Mouse (Mus musculus) intestine, embryonic 14.5 days (tissue): ENCODE data around the gene Dennd5b. TPM values are rescaled to one million over a fixed set of nuclear protein-coding genes. Genes with fewer than 3 reads are reported as not detected.
A peak's percentile ranks its signal among the peaks of the same experiment; 100 is the strongest.

Experiments used
- ATAC-seq: fragments of 200-750 bp; cut with Nextera tagmentation; replicated peaks from 2 replicates; pipeline ENCODE4 v1.8.0; 2017; ENCODE audit warnings: low read depth, moderate number of reproducible peaks, moderate TSS enrichment, moderate library complexity; ENCODE audit not compliant: low FRiP score, low TSS enrichment
- DNase-seq: peaks from one replicate; pipeline ENCODE4 v3.0.0-alpha.2; 2018; ENCODE audit warnings: low spot score
- H3K27ac ChIP-seq: fragments of 300-500 bp; sonication (generic); 2 replicates; pipeline ENCODE4 v1.5.1; 2014; ENCODE audit warnings: low read depth, mild to moderate bottlenecking, control low read depth
- H3K27me3 ChIP-seq: fragments of 300-500 bp; sonication (generic); replicated peaks from 2 replicates; pipeline ENCODE4 v1.6.1; 2014; ENCODE audit warnings: low read length, control low read depth; ENCODE audit not compliant: control insufficient read depth, insufficient read depth
- H3K36me3 ChIP-seq: fragments of 300-500 bp; sonication (generic); 2 replicates; pipeline ENCODE4 v1.6.1; 2014; ENCODE audit warnings: low read length, control low read depth; ENCODE audit not compliant: control insufficient read depth, insufficient read depth
- H3K4me1 ChIP-seq: fragments of 300-500 bp; sonication (generic); replicated peaks from 2 replicates; pipeline ENCODE4 v1.6.1; 2014; ENCODE audit warnings: low read length, control low read depth, mixed read lengths; ENCODE audit not compliant: control insufficient read depth, insufficient read depth
- H3K4me2 ChIP-seq: fragments of 300-500 bp; sonication (generic); 2 replicates; pipeline ENCODE4 v1.6.1; 2014; ENCODE audit warnings: low read length
- H3K4me3 ChIP-seq: fragments of 300-500 bp; sonication (generic); 2 replicates; pipeline ENCODE4 v1.5.1; 2014; ENCODE audit warnings: low read depth, low read length, control low read depth, mixed read lengths
- H3K9ac ChIP-seq: fragments of 300-500 bp; sonication (generic); 2 replicates; pipeline ENCODE4 v1.6.1; 2014; ENCODE audit warnings: mild to moderate bottlenecking, low read length
- H3K9me3 ChIP-seq: fragments of 300-500 bp; sonication (generic); 2 replicates; pipeline ENCODE4 v1.6.1; 2016; ENCODE audit warnings: low read length, control low read depth; ENCODE audit not compliant: control insufficient read depth
- WGBS: fragments of 180-500 bp; shearing (Covaris S2); extraction: QIAGEN DNeasy Blood & Tissue Kit; methylation state at CpG from one replicate; pipeline ENCODE4 v1.1.7; 2014; 5-methylcytosine and 5-hydroxymethylcytosine counted together
- polyA plus RNA-seq: library from polyadenylated mRNA; unstranded; fragments of >200 nt; fragmentation: Nextera tagmentation; extraction: Ambion mirVana; gene quantifications from 2 replicates; pipeline ENCODE4 v1.2.1, GENCODE M21; 2014

Gene Dennd5b
- polyA plus RNA-seq, 1 experiment from 2014 or later: 13.2 TPM

GRCm38 (mm10) chr6:149116992-149117391 lies 15.5 kb upstream of the Dennd5b start:
- no peaks in the 10 kb centered on the region; the same call in 1 of the 2 replicates for H3K4me1 ChIP-seq
- DNase-seq: no peak
- no peaks in the 10 kb centered on the region for H3K9me3 ChIP-seq
- no peak overlapping the region for H3K27ac ChIP-seq
- no peaks in the 10 kb centered on the region for H3K36me3 ChIP-seq
- H3K4me2 ChIP-seq: no peak overlapping the region
- no peak overlapping the region for H3K4me3 ChIP-seq
- ATAC-seq: no peak
- H3K27me3 ChIP-seq: no peaks in the 10 kb centered on the region
- no peak overlapping the region for H3K9ac ChIP-seq

GRCm38 (mm10) chr6:149108909-149109308 lies 7.4 kb upstream of the Dennd5b start:
- H3K4me2 ChIP-seq: no peak overlapping the region
- H3K4me3 ChIP-seq: no peak overlapping the region
- H3K36me3 ChIP-seq: no peaks in the 10 kb centered on the region
- no peak overlapping the region for H3K27ac ChIP-seq
- WGBS: 83% methylated on average over 2 of the region's 2 CpGs
- H3K27me3 ChIP-seq: no peaks in the 10 kb centered on the region
- no peak overlapping the region for H3K9ac ChIP-seq
- no peaks in the 10 kb centered on the region for H3K9me3 ChIP-seq
- H3K4me1 ChIP-seq: no peaks in the 10 kb centered on the region
- DNase-seq: no peak
- ATAC-seq: no peak

GRCm38 (mm10) chr6:149107615-149108014 lies 6.1 kb upstream of the Dennd5b start:
- no peaks in the 10 kb centered on the region for H3K27me3 ChIP-seq
- H3K4me1 ChIP-seq: no peaks in the 10 kb centered on the region
- H3K4me2 ChIP-seq: no peak overlapping the region
- DNase-seq (no peak), ATAC-seq (no peak)
- H3K36me3 ChIP-seq: no peaks in the 10 kb centered on the region
- no peak overlapping the region for H3K9ac ChIP-seq
- no peak overlapping the region for H3K27ac ChIP-seq
- 76% methylated on average over 3 of the region's 3 CpGs for WGBS
- H3K9me3 ChIP-seq: no peaks in the 10 kb centered on the region
- H3K4me3 ChIP-seq: no peak overlapping the region

- Histone ChIP-seq H3K27ac (no peak overlapping the region), H3K27me3 (no peaks in the 10 kb centered on the region), H3K4me2 (no peak overlapping the region), H3K9me3 (no peaks in the 10 kb centered on the region), H3K4me3 (no peak overlapping the region), H3K4me1 (no peaks in the 10 kb centered on the region), H3K9ac (no peak overlapping the region), H3K36me3 (no peaks in the 10 kb centered on the region)
- no peak for ATAC-seq
- 82% methylated on average over 1 of the region's 1 CpGs for WGBS
- DNase-seq: no peak
Observed at GRCm38 (mm10) chr6:149103451-149103850, 2.0 kb upstream of the Dennd5b start.

- Histone ChIP-seq H3K4me2 (peak overlapping the region; percentile 79), H3K36me3 (no peaks in the 10 kb centered on the region), H3K4me1 (no peaks in the 10 kb centered on the region), H3K27ac (peak overlapping the region; percentile 95), H3K9me3 (no peaks in the 10 kb centered on the region), H3K9ac (peak overlapping the region; percentile 93), H3K27me3 (no peaks in the 10 kb centered on the region), H3K4me3 (peak overlapping the region; percentile 83)
- 10% methylated on average over 7 of the region's 7 CpGs for WGBS
- DNase-seq (no peak), ATAC-seq (peak; percentile 40)
Observed at GRCm38 (mm10) chr6:149101943-149102243, 413 bp upstream of the Dennd5b start.

- H3K9ac ChIP-seq: peak overlapping the region; percentile 93
- H3K36me3 ChIP-seq: no peaks in the 10 kb centered on the region
- no peaks in the 10 kb centered on the region for H3K9me3 ChIP-seq
- ATAC-seq: peak; percentile 57
- DNase-seq: peak; percentile 88
- peak overlapping the region; percentile 83 for H3K4me3 ChIP-seq
- H3K27me3 ChIP-seq: no peaks in the 10 kb centered on the region
- peak overlapping the region; percentile 95 for H3K27ac ChIP-seq
- peak overlapping the region; percentile 79 for H3K4me2 ChIP-seq
- H3K4me1 ChIP-seq: no peaks in the 10 kb centered on the region
- 1% methylated on average over 52 of the region's 52 CpGs for WGBS
Observed at GRCm38 (mm10) chr6:149100174-149101075, 1.1 kb downstream of the Dennd5b start.

- Histone ChIP-seq H3K4me3 (no peak overlapping the region; the same call in 1 of the 2 replicates), H3K9me3 (no peaks in the 10 kb centered on the region), H3K4me1 (no peaks in the 10 kb centered on the region), H3K9ac (no peak overlapping the region), H3K27ac (no peak overlapping the region), H3K27me3 (no peaks in the 10 kb centered on the region), H3K36me3 (no peaks in the 10 kb centered on the region), H3K4me2 (peak overlapping the region; percentile 79)
- DNase-seq: no peak
- ATAC-seq: no peak
Observed at GRCm38 (mm10) chr6:149098993-149099392, 2.5 kb downstream of the Dennd5b start.

- Histone ChIP-seq H3K27ac (no peak overlapping the region), H3K4me1 (no peaks in the 10 kb centered on the region; the same call in 1 of the 2 replicates), H3K9ac (no peak overlapping the region), H3K4me2 (no peak overlapping the region), H3K36me3 (no peaks in the 10 kb centered on the region), H3K9me3 (no peaks in the 10 kb centered on the region), H3K4me3 (no peak overlapping the region), H3K27me3 (no peaks in the 10 kb centered on the region)
- ATAC-seq (no peak), DNase-seq (no peak)
- WGBS: 87% methylated on average over 1 of the region's 1 CpGs
Observed at GRCm38 (mm10) chr6:149097276-149097675, 4.2 kb downstream of the Dennd5b start.

GRCm38 (mm10) chr6:149096233-149096632 lies 5.2 kb downstream of the Dennd5b start:
- Histone ChIP-seq H3K9me3 (no peaks in the 10 kb centered on the region), H3K36me3 (no peaks in the 10 kb centered on the region), H3K9ac (no peak overlapping the region), H3K4me3 (no peak overlapping the region), H3K4me2 (no peak overlapping the region), H3K27ac (no peak overlapping the region), H3K4me1 (no peaks in the 10 kb centered on the region; the same call in 1 of the 2 replicates), H3K27me3 (no peaks in the 10 kb centered on the region)
- 80% methylated on average over 2 of the region's 2 CpGs for WGBS
- ATAC-seq (no peak), DNase-seq (no peak)
